Mouse (Mus musculus) spleen, adult 2 months (tissue): ENCODE results near the gene Wrap73.

Experiments
- CTCF ChIP-seq: fragments of 200-500 bp; IDR thresholded peaks from 2 replicates; pipeline ENCODE4 v1.5.1; 2011; ENCODE audit warnings: mild to moderate bottlenecking, inconsistent platforms; ENCODE audit not compliant: insufficient read depth, insufficient read length, insufficient replicate concordance; ENCODE audit errors: extremely low read depth
- POLR2A ChIP-seq: fragments of 200-500 bp; IDR thresholded peaks from 2 replicates; pipeline ENCODE4 v1.6.1; 2011; ENCODE audit warnings: low read depth, low read length, inconsistent platforms

GRCm38 (mm10) chr4:154204532-154204931, 62.4 kb downstream of the Wrap73 start:
- TF ChIP-seq POLR2A = no peak
- no peak for TF ChIP-seq CTCF
